Mouse (Mus musculus): Measurements from ENCODE around the gene Eif2s2. TPM values are rescaled to one million over a fixed set of nuclear protein-coding genes. Genes with fewer than 3 reads are reported as not detected.

The Eif2s2 gene
- polyA plus RNA-seq, 1 experiment: 21.1 TPM

Other genes starting within 250 kb of the Eif2s2 start
- gene Chmp4b, start 241.2 kb downstream of the Eif2s2 start, polyA plus RNA-seq (2012; rRNA removed): 187 and 196 TPM in 2 replicates
- not detected in 2 replicates for gene Gm14214, start 122.9 kb downstream of the Eif2s2 start, polyA plus RNA-seq (2012; rRNA removed)
- 205 and 206 TPM in 2 replicates for gene Raly, start 101.8 kb downstream of the Eif2s2 start, polyA plus RNA-seq (2012; rRNA removed)
- gene a, start 101.5 kb downstream of the Eif2s2 start, polyA plus RNA-seq (2012; rRNA removed): 0.36 and 2.5 TPM in 2 replicates
- 0.04 and 0.05 TPM in 2 replicates for gene Gm14226, start 125.3 kb upstream of the Eif2s2 start, polyA plus RNA-seq (2012; rRNA removed)
- gene Ahcy, start 181.6 kb upstream of the Eif2s2 start, polyA plus RNA-seq (2012; rRNA removed): 139 and 157 TPM in 2 replicates
- gene Itch, start 240.6 kb upstream of the Eif2s2 start, polyA plus RNA-seq (2012; rRNA removed): 13.9 and 19.6 TPM in 2 replicates

Measured in large intestine, adult 2 months (tissue).